Mouse (Mus musculus) brain, embryonic 14.5 days (tissue): ENCODE measurements around the gene Gstm2.

Experiments used
- CTCF ChIP-seq: fragments of 200-500 bp; IDR thresholded peaks from 2 replicates; pipeline ENCODE4 v1.5.1; 2012; ENCODE audit warnings: inconsistent platforms, mild to moderate bottlenecking, moderate library complexity, borderline replicate concordance; ENCODE audit not compliant: insufficient read depth, insufficient read length; ENCODE audit errors: extremely low read depth
- POLR2A ChIP-seq: fragments of 200-500 bp; IDR thresholded peaks from 2 replicates; pipeline ENCODE4 v1.6.1; 2012; ENCODE audit warnings: mild to moderate bottlenecking, inconsistent platforms, borderline replicate concordance; ENCODE audit not compliant: poor library complexity, insufficient read depth, insufficient read length, severe bottlenecking; ENCODE audit errors: extremely low read depth

DNA sequence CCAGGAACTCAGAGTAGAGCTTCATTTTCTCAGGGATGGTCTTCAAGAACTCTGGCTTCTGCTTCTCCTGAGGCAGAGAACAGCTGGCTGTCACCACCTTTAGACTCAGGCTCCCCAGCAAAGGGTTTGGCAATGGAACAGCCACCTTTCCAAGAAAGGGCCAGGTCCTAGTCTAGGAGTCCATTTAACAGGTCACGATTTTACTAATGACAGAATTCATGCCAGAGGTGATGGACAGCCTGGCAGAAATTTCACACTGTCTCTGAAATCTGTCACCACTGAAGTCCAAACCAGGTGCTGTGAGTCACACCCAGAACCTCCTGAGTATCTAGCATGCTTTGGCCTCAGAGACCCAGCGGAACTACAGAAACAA, 28.7 kb upstream of the Gstm2 start:
- no peak for TF ChIP-seq CTCF
- no peak for TF ChIP-seq POLR2A
